Mouse (Mus musculus) embryonic fibroblast, embryonic 13.5 days (primary cell): ENCODE data around the gene Naaladl1.

Source experiments
- CTCF ChIP-seq: IDR thresholded peaks from 2 replicates; pipeline ENCODE4 v1.5.1; 2011; ENCODE audit warnings: mild to moderate bottlenecking, control low read depth, low read length, moderate library complexity, borderline replicate concordance; ENCODE audit not compliant: insufficient read depth
- POLR2A ChIP-seq: IDR thresholded peaks from 2 replicates; pipeline ENCODE4 v1.6.1; 2011; ENCODE audit warnings: low read depth, mild to moderate bottlenecking, control low read depth, low read length, moderate library complexity

GRCm38 (mm10) chr19:6057313-6058096 is 48.1 kb upstream of the Naaladl1 start, which contains the start of the genes Mrpl49 and Fau:
- TF ChIP-seq CTCF = no peak
- TF ChIP-seq POLR2A = peak; percentile 94
